Mouse (Mus musculus): ENCODE results near the gene Josd2. TPM values are rescaled to one million over a fixed set of nuclear protein-coding genes. Genes with fewer than 3 reads are reported as not detected.

Gene Josd2
- total RNA-seq, 1 experiment from 2014 or later: 37.3 TPM

GRCm38 (mm10) chr7:44470696-44471612 is 3.2 kb downstream of the Josd2 start:
- ATAC-seq (replicated peaks; ENCODE audit: low read depth, poor library complexity, severe bottlenecking): no peak

GRCm38 (mm10) chr7:44471880-44472557 is 4.2 kb downstream of the Josd2 start:
- ATAC-seq (replicated peaks; ENCODE audit: low read depth, poor library complexity, severe bottlenecking): no peak

- ATAC-seq (replicated peaks; ENCODE audit: low read depth, poor library complexity, severe bottlenecking): no peak
Measured at GRCm38 (mm10) chr7:44472558-44472885, 4.7 kb downstream of the Josd2 start.

DNA sequence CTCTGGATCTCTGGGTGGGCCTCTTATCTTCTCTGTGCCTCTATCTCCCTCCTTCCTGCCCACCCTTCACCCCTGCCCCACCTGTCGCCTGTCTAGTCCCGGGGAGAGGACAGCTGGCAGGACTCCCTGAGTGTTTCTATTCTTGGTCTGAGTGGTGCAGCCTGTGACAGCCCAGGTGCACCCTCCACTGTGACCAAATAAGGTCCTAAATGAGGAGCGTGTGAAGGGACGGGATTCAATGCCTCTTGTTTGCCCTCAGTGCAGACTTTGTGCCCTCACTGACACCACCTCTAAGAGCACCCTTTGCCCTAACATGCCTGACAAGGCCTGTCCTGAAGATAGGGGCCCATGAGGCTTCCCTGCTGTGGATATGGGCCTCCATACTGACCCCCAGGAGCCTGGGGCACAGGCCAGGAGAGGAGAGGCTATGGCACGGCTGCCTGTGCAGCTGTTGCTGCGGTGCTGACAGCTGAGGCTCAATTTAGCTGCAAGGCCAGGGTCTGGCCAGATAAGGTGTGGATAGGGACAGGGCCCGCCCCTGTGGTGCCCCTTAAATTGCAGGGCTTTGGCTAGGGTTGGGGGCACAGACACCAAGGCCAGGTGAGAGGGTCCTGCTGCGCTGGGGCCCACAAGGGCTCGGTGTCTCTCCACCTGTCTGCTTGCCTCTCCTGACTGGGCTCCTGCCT is 5.3 kb downstream of the Josd2 start:
- ATAC-seq (replicated peaks; ENCODE audit: low read depth, poor library complexity, severe bottlenecking): no peak

- no peak for ATAC-seq (replicated peaks; ENCODE audit: low read depth, poor library complexity, severe bottlenecking)
Measured at GRCm38 (mm10) chr7:44474419-44474818, 6.6 kb downstream of the Josd2 start.

DNA sequence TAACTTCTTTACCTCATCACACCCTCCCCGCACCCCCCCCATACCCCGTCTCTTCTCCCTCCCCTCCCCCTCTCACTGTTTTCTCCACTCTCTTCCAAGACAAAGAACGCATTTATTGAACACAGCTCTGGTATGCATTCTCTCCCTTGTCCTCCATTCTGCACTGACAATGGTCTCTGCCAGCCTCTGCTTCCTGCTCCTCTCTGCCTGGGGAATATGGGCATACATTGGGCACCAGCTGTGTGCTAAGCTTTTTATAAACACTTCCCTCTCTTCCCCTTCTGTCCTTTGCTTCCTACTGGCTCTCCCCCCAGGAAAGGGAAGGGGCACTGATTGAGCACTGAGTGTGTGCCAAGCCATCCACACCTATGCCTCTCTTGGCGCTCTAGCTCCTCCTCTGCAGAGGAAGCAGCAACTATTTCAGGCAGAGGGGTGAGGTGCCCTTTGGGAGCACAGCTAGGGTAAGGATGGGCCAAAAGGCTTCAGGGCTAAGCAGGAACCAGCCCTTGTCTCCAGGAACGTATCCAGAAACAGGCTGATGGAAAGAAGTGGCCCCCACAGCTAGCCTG is 7.3 kb downstream of the Josd2 start:
- no peak for ATAC-seq (replicated peaks; ENCODE audit: low read depth, poor library complexity, severe bottlenecking)

- peak; percentile 52 for ATAC-seq (replicated peaks; ENCODE audit: low read depth, poor library complexity, severe bottlenecking)
Measured at GRCm38 (mm10) chr7:44482836-44483435, 15.2 kb downstream of the Josd2 start.

GRCm38 (mm10) chr7:44484109-44484508 is 16.3 kb downstream of the Josd2 start:
- ATAC-seq (replicated peaks; ENCODE audit: low read depth, poor library complexity, severe bottlenecking): no peak

DNA sequence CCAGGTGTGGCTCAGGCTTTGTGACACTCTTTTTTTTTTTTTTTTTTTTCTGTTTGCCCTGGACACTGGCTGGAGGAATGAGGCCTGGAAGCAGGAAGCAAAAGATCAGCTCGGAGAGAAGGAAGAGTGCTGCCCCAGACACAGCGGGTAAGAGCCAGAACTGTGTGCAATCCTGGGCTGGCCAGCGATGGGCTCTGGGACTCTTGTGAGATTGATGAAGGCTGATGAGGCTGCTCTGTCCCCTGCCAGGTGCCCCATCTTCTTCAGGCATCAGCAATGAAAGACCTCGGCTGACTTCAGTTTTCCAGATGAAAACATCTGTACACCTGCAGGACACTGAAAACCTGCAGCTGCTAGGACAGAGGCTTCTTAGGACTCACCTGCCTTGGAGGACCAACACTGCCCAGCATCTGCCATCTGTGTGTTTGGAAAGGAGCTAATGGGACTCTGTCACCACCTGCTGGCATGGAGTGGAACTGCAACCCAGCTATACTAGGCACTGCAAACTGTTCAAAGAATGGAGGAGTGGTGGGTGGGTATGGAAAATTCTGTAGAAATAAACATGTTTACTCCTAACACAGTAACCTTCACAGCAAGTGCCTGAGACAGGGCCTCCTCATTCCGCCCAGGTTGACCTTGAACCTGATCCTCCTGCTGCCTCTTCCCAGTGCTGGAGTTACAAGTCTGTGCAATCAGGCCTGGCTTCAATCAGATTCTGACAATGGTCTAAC is 17.2 kb downstream of the Josd2 start:
- ATAC-seq (replicated peaks; ENCODE audit: low read depth, poor library complexity, severe bottlenecking): peak; percentile 88

GRCm38 (mm10) chr7:44485572-44486195 is 17.9 kb downstream of the Josd2 start:
- no peak for ATAC-seq (replicated peaks; ENCODE audit: low read depth, poor library complexity, severe bottlenecking)

DNA sequence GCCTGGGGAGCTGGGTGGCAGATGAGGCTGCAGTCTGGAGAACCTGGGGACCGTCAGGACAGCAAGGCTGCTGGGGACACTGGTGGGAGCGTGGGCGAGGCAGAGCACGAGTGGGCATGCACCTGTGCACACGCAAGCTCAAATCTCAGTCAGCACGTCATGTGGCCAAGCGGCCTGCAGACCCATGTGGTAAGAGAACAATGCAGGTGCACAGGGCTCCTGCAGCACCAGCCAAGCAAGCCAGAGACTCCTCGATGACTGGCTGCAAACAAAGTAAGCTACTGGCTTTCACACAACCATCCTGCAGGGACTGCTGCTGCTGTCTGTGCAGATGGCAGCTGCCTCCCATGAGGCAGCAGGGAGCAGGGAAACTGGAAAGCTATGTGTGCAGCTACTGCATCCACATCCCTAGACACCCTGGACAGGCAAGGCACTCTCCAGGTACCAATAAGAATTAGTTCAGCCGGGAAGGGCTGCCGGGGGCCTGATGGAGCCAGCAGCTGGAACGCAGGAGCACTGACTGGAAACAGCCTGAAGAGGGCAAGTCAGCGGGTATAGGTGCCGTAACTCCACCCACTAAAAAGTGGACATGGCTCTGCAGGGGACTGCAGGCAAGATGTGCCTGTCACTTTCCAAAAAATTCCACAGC is 19.3 kb downstream of the Josd2 start:
- no peak for ATAC-seq (replicated peaks; ENCODE audit: low read depth, poor library complexity, severe bottlenecking)

DNA sequence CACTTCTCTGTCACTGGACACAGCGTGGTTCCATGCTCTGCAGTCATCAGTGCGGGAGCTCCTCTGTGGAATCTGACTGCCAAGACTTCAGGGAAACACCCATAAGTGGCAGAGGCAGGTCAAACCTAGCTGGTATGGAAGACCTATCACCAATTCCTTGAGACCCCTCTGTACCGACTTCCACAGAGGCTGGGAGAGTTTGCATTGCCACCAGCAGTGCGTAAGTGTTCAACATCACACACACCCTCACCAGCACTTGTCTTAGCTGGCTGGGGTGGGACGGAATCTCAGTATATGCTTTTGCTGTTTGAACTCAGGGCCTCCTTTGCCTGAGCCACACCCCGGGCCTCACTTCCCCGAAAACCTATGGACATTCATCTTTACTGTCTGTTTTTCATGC is 20.2 kb downstream of the Josd2 start:
- ATAC-seq (replicated peaks; ENCODE audit: low read depth, poor library complexity, severe bottlenecking): no peak

- no peak for ATAC-seq (replicated peaks; ENCODE audit: low read depth, poor library complexity, severe bottlenecking)
Measured at GRCm38 (mm10) chr7:44488545-44488944, 20.8 kb downstream of the Josd2 start.

- no peak for ATAC-seq (replicated peaks; ENCODE audit: low read depth, poor library complexity, severe bottlenecking)
Measured at GRCm38 (mm10) chr7:44490281-44490680, 22.5 kb downstream of the Josd2 start.

DNA sequence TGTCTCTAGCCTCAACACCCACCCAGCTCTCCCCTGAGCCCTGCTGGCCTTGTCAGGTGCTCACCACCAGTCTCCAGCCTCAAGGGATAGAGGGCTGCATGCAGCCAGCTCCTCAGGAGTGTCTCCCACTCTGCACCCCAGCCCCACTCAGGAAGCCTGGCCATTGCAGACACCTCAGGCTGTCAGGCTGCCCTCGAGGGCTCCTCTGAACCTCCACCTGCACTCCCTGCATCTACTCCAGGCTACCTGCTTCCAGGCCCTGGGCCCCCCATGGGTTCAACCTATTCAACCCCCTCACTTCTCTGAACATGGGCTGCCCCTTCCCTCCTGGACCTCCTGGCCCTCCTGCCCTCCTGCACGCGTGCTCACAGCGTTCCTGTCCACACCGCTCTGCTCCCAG is 23.6 kb downstream of the Josd2 start:
- ATAC-seq (replicated peaks; ENCODE audit: low read depth, poor library complexity, severe bottlenecking): no peak

DNA sequence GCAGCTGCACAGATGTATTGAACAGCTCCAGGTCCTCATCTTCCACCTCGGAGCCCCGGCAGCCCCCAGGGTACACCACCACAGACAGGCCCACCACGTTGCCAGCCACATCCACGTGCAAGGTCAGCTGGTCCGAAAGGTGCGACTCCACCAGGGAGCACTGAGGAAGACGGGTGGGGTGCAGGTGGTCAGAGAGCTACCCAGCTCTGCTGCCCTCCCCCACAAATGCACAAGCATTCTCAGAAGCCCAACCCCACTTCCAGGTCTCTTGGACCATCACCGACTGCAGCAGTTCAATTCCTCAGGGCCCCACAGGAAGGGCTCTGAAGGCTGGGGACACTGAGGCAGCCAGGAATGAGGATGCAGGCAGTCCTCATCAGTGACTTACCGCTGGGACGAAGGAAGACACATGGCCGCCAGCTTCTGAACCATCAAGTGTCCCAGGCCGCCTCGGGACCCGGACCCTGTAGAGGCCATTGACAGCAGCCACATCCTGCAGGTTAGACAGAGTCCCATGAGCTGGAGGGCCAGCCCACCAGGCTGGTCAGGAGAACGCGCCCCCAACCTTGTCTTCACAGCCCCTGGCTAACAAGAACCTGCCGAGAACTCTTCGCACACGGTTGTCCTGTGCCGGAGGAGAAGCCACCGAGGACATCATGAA is 24.5 kb downstream of the Josd2 start:
- ATAC-seq (replicated peaks; ENCODE audit: low read depth, poor library complexity, severe bottlenecking): no peak

GRCm38 (mm10) chr7:44494681-44495080 is 26.9 kb downstream of the Josd2 start:
- no peak for ATAC-seq (replicated peaks; ENCODE audit: low read depth, poor library complexity, severe bottlenecking)

DNA sequence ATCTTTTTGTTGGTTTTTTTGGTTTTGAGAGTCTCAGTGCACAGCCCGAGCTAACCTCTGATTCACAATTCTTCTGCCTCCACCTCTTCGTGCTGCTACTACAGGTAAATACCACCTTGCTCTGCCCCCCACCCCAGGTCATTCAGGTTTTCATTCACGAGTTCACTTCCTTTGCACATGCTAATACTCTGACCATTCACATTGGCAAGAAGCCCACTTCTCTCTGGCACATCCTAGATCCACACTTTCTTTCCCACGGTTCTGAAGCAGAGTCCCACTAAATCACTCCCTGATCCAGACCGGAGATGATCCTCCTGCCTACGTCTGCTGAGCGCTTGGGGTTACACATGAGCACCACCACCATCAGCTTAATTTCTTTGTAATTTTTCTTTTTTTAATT is 27.3 kb downstream of the Josd2 start:
- no peak for ATAC-seq (replicated peaks; ENCODE audit: low read depth, poor library complexity, severe bottlenecking)

Measured in common myeloid progenitor, adult 5-6 weeks (primary cell).